Mouse (Mus musculus) thymus, postnatal 10 days (tissue): Measurements from ENCODE around the gene Cc2d2b.

ENCODE experiments used
- DNase-seq, 2 experiments: peaks; one replicate each; pipeline ENCODE4 v3.0.0; 2021; ENCODE audit warnings: low spot score in 2 of 2

The Cc2d2b gene

DNA sequence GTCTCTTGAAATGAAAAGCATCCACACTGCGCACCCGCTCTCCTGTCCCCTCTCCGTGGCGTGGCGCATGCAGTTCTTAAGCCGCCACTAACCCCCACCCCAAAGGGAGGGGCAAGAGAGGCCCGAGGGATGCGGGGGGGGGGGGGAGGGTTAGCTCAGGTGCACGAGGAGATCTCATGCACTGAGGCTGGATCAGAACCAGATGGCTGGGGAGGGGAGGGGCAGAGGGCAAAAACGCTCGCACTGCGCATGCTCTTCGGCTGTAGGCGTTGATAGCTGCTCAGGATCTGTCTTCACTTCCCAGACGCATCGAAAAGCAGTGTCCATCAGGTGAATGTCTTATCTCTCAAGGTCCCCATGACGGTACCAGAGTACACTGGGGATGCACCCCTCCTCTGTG is at the start of gene Cc2d2b:
Gene Cc2d2b, plus strand, starts transcription at position 195 of the 400 bp plus-strand sequence.
- DNase-seq: no peak

DNA sequence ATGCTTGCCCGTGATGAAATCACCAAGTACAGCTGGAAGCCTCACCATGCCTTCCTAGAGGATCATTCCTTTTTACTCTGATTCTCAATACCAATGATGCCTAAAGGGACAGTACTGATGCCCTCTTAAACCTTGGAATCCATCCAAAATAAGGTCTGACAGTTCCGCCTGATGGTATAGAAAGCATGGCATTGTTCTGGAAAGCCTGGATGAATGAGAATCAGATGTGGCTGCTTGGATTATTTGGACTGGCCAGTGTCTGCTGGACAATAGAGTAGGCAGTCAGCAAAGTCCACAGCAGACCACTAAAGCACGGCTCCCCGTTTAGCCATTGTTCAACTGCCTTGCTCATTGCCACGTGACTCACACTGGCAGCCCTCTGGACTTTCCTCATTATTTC is 48.7 kb upstream of the Cc2d2b start:
- DNase-seq: no peak

- DNase-seq: no peak
Observed at GRCm38 (mm10) chr19:40702406-40702805, 46.1 kb upstream of the Cc2d2b start.

DNA sequence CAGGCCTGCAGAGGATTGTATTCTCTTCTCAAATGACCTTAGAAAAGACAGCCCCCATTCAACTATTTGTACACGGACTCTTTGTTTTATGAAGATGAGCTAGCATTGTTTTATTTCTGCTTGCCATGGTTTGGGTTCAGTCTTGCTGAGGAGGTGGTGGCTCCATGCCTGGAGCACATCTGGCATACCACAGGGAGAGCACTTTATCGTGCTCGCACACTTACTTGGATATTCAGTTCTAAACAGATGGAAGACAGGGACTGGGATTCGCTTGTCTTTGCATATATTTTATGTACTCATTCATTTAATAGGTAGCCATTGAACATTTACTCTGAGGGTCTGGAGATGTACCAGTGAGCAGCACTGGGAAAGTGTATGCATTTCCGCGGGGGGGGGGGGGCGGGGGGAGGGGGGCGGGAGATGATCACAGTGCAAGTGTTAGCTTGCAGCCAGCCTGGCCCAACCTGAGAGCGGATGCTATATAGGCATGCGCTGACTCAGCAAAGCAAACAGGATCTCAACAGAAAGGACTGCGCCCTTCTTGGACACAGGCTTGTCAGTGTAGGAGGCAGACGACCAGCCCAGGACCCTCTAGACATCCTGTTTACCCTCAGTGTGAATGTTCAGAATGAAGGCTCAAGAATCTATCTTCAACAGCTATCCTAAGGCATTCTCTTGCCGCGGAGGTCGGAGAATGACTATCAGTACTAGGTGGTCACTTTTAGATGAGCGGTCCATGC is 35.5 kb upstream of the Cc2d2b start:
- no peak for DNase-seq

DNA sequence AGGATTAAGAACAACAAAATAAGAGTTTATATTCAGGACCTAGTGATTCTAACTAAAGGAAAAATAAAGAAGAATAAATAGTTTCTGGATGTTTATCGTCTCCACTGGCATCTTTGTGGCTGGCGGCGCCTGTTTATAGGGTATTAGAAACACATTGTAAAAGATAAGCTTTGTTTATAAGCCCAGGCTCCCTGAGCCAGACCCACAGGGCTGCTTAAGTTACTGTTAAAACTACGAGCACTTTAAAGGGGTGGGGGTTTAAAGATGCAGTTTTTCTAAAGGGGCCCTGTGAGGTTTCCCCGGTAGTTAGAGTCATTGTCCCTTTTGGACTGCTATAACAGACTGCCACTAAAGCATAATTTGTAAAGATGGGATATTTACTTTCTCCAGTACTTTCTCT is 33.9 kb upstream of the Cc2d2b start:
- DNase-seq: no peak

- no peak for DNase-seq
Observed at GRCm38 (mm10) chr19:40716981-40717380, 31.6 kb upstream of the Cc2d2b start.

DNA sequence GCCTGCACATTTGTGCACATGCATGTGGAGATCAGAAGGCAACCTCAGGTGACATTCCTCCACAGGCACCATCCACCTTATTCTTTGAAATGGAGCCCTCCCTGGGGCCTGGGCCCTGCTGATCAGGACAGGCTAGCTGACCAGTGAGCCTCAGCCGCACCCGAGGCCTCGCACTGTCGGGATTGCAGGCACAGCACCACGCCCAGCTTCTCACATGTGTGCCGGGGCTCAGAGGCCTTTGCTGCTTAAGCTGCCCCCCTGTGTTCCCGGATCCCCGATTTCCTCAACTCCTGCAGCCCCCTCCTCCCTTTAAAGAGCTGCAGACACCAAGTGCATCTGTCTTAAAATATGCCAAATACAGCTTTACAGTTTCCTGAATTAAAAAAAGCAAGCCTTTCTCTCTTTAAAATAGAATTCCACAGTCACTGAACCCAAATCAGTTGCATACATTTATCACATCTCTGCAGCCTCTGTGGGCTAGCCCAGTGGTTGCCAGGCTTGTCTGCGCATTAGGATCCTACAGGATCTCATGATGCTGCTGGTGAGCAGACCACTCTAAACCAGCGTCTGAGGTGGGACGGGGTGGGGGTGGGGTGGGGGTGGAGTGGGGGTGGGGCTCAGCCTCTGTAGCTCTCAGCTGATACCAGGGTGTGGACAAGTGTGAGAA is 29.0 kb upstream of the Cc2d2b start:
- DNase-seq: no peak

- DNase-seq: no peak
Observed at GRCm38 (mm10) chr19:40720381-40720780, 28.2 kb upstream of the Cc2d2b start.

- peak in 1 of 2 experiments; percentile 53 for DNase-seq
Observed at GRCm38 (mm10) chr19:40722137-40723038, 26.2 kb upstream of the Cc2d2b start.

- DNase-seq: no peak
Observed at GRCm38 (mm10) chr19:40723516-40723915, 25.0 kb upstream of the Cc2d2b start.

- DNase-seq: no peak
Observed at GRCm38 (mm10) chr19:40726148-40726547, 22.4 kb upstream of the Cc2d2b start.

DNA sequence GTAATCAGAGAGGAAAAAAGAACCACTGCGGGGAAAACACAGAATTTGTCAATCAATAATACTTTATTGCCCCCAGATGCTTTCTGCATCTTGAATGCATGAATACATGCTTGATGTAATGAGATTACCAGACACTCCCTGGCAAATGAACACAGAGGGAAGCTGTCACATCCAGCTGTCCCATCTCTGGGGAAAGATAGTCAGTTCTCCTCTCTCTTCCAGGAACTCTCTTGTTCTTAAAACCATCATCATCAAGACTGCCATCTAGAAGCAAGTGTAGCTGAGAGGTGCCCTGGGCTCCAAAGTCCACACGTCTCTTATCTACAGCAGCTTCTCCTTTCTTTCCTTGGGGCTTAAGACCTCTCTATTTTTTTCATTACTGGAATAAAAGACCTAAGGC is 21.9 kb upstream of the Cc2d2b start:
- no peak for DNase-seq

GRCm38 (mm10) chr19:40728213-40728612 is 20.3 kb upstream of the Cc2d2b start:
- no peak for DNase-seq

DNA sequence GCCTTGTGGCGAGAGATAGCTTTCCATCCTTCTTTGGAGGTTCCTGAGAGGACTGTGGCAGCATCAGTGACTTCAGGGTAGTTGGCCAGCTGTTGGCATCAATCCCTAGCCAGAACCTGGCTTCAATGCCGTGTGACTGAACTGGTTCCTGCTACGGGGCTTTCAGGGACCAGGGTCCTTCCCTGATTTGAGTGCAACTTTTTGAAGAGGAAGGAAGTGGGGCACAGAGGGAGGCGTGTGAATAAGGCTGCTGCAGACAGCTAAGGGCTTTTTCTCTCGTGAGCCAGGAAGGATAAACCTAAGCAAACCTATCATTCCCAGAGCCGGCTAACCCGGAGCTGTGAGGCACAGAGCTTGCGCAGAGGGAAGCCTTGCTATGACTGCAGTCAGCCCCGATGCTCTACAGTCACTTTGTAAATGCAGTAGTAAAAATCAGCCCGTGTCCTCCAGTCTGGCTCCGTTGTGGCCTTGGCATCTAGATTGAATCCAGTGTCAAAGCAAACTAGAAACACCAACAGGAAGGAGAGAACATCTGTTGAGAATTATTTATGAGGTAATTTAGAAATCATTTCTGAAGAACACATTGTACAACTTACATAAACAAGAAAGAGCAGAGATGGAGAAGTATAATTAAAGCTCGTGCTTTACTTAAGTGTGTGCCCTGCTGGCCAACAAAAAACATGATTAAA is 19.7 kb upstream of the Cc2d2b start:
- DNase-seq: no peak

DNA sequence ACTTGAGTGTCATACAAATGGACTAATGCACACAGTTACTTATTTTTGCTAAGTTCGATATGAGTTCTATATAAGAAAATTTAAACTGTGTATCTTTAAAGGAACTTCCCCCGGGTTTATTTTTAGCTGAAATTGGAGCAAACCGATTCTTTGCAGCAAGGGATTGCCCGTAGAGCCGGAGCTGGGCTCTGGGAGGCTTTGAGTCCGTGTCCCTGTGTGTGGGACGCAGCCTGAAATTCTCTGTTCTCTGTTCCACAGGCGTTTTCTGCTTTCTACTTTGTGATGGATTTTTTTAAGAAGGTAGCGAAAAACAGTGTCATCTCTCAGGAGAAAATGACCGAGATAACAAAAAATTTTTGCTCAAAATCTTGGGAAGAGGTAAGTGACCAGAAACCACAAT is 15.1 kb upstream of the Cc2d2b start:
- no peak for DNase-seq

DNA sequence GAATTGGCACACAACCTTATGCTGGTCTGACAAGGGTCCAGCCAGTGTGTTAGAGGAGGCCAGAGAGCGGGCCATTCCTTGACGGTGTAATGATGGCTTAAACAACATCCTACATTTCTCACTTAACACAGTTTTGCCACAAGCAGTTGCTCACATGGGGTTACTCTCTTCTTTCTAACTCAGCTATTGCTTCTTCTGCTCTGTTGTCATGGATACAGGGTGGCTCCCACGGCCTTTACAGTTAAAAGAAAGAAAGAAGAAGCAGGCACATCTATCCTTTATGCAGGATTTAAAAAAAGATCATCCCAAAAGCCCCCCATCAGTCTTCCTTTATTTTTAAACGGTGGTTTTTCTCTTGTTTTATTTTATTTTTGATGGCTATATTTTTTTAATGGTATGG is 14.7 kb upstream of the Cc2d2b start:
- DNase-seq: no peak

- peak; percentile 36 to 63 for DNase-seq
Observed at GRCm38 (mm10) chr19:40736680-40737512, 11.7 kb upstream of the Cc2d2b start.

DNA sequence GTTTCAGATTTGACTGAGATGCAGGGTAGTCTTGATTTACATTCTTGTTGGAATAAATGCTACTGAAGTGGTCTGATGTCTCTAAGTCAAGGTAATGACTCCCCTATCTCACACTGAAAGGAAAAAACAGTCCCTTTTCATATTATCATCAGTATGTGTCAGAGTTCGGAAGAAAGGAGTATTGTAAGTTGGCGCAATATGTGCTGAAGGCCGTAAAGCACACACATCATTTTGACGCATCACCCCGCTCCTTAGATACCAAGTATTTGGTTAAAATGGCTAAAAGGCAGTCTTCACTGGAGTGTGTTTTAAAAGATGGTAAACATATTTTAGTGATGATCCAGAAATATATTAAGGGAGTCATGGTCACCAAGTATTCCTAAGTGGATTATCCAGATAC is 10.9 kb upstream of the Cc2d2b start:
- DNase-seq: no peak

DNA sequence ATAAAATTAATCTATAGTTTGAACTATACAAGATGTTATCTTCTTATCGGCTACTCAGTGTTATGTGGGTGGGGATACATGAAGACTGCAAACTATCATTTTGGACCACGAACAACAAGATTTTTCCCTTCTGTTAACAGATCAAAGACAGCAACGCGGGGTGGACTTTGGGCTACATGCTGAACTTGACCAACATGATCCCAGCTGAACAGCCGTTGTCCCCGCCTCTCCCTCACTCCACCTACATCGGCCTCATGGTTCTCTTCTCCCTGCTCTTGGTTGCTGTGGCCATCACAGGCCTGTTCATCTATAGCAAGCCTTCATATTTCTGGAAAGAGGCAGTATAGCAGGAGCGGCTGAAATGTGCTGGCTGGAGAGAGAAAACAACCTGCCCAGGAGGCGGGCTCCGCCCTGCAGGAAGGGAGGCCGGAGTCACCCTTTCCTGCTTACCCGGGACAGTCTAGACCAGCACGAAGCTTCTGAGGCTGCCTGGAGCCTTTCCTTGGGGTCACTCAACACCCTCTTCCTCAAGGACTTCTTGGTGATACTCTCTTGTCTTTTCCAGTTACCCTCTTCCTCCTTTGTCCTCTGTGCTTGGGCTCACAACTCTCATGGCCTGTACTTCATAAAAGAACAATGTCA is 9.7 kb upstream of the Cc2d2b start:
- DNase-seq: no peak

DNA sequence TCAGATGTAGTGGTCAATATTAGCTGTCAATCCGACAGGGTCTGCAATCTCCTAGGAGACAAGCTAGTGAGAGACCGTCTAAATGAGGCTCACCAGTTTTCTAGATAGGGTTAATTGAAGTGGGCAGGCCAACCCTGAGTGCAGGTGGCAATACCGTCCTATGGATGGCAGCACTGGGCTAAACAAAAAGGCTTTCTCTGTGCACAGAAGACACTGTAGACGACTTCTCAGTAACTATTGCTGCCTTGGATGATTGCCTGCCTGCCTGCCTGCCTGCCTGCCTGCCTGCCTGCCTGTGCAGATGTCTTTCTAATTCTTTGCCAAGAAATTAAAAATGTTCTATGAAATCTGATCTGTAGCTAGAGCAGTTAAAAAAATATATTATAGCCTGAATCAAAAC is 1.9 kb upstream of the Cc2d2b start:
- DNase-seq: no peak
